Comparison of ENCODE assay signal across 8 mouse cellular contexts in genomic region chr12:110738158-110738921, GRCm38 (mm10). TPM values are rescaled to one million over a fixed set of nuclear protein-coding genes. Genes with fewer than 3 reads are reported as not detected.
DNase-seq lines count a peak whose midpoint lies in the region; ATAC-seq lines count a peak whose summit lies in the region.

No protein-coding gene starts in this region.

- peak overlapping the region; percentile 91 for H3K9ac ChIP-seq in heart, embryonic 12.5 days
- H3K9ac ChIP-seq in kidney, embryonic 15.5 days: peak overlapping the region; percentile 97

- DNase-seq in cerebellum, adult 11 months: peak; percentile 30
- DNase-seq in cerebellum, adult 9-11 months: no peak
- DNase-seq in urinary bladder, postnatal 10 days (ENCODE audit: low spot score): peak; percentile 11
- no peak for DNase-seq in urinary bladder, adult 2 months (ENCODE audit: low spot score)
- peak; percentile 31 for DNase-seq in lung, postnatal 14 days
- peak; percentile 57 to 67 for DNase-seq in spleen, postnatal 10 days (ENCODE audit: low spot score in 2 of 2)

- peak; percentile 66 for ATAC-seq in heart, embryonic 12.5 days (ENCODE audit: insufficient number of reproducible peaks, low FRiP score)
- ATAC-seq in kidney, embryonic 15.5 days (replicated peaks; ENCODE audit: low FRiP score): peak; percentile 76

- peak overlapping the region; percentile 79 for H3K4me2 ChIP-seq in heart, embryonic 12.5 days
- peak overlapping the region; percentile 83 for H3K4me2 ChIP-seq in kidney, embryonic 15.5 days

- H3K36me3 ChIP-seq in heart, embryonic 12.5 days: no peaks in the 10 kb centered on the region
- H3K36me3 ChIP-seq in kidney, embryonic 15.5 days: peaks cover 4% of the 10 kb centered on the region; the same call in 1 of the 2 replicates

- H3K27me3 ChIP-seq in heart, embryonic 12.5 days (replicated peaks): peaks cover 6% of the 10 kb centered on the region; the same call in 1 of the 2 replicates
- H3K27me3 ChIP-seq in kidney, embryonic 15.5 days: no peaks in the 10 kb centered on the region; the same call in 1 of the 2 replicates

- peaks cover 2% of the 10 kb centered on the region; the same call in 1 of the 2 replicates for H3K9me3 ChIP-seq in heart, embryonic 12.5 days (replicated peaks)
- H3K9me3 ChIP-seq in kidney, embryonic 15.5 days (replicated peaks): no peaks in the 10 kb centered on the region

- H3K4me3 ChIP-seq in heart, embryonic 12.5 days: peak overlapping the region; percentile 76
- H3K4me3 ChIP-seq in kidney, embryonic 15.5 days (replicated peaks): peak overlapping the region; percentile 99

- peak overlapping the region; percentile 85 for H3K27ac ChIP-seq in heart, embryonic 12.5 days (ENCODE audit: poor library complexity, severe bottlenecking)
- peak overlapping the region; percentile 92 for H3K27ac ChIP-seq in kidney, embryonic 15.5 days

- H3K4me1 ChIP-seq in heart, embryonic 12.5 days (replicated peaks): peaks cover 8% of the 10 kb centered on the region
- H3K4me1 ChIP-seq in kidney, embryonic 15.5 days: peaks cover 25% of the 10 kb centered on the region

- WGBS in heart, embryonic 12.5 days: 1% methylated on average over 71 of the region's 72 CpGs
- under 1% methylated on average over 71 of the region's 72 CpGs for WGBS in kidney, embryonic 15.5 days

RNA-seq across cellular contexts. Expression of gene Wdr20, which starts 0.6 kb away (rescaled TPM):
- 26.5 and 31.2 TPM in 2 replicates for polyA plus RNA-seq in urinary bladder, adult 2 months (2012; rRNA removed)
- 16.4 and 16.8 TPM in 2 replicates for polyA plus RNA-seq in heart, embryonic 12.5 days (2016; fragmentation: Nextera tagmentation; extraction: Ambion mirVana)
- 23.8 and 24.4 TPM in 2 replicates for polyA plus RNA-seq in kidney, embryonic 15.5 days (2015; fragmentation: Nextera tagmentation; extraction: Ambion mirVana)

RNA-seq across cellular contexts. Expression of gene Hsp90aa1, which starts 35.8 kb away (rescaled TPM):
- 104 and 117 TPM in 2 replicates for polyA plus RNA-seq in urinary bladder, adult 2 months (2012; rRNA removed)
- 648 and 662 TPM in 2 replicates for polyA plus RNA-seq in heart, embryonic 12.5 days (2016; fragmentation: Nextera tagmentation; extraction: Ambion mirVana)
- 994 and 1,027 TPM in 2 replicates for polyA plus RNA-seq in kidney, embryonic 15.5 days (2015; fragmentation: Nextera tagmentation; extraction: Ambion mirVana)

RNA-seq across cellular contexts. Expression of gene 1700001K19Rik, which starts 55.9 kb away (rescaled TPM):
- polyA plus RNA-seq in urinary bladder, adult 2 months (2012; rRNA removed): not detected in 2 replicates
- polyA plus RNA-seq in heart, embryonic 12.5 days (2016; fragmentation: Nextera tagmentation; extraction: Ambion mirVana): not detected in 2 replicates
- polyA plus RNA-seq in kidney, embryonic 15.5 days (2015; fragmentation: Nextera tagmentation; extraction: Ambion mirVana): 0.27 TPM in 1 of 2 replicates, not detected in the other

Comparison
In these comparisons a context has a peak if more than half of its experiments do, and no peak if none do; other contexts are left out.
1. DNase-seq: peak in cerebellum, adult 11 months (single experiment), urinary bladder, postnatal 10 days (single experiment), lung, postnatal 14 days (single experiment) and spleen, postnatal 10 days (2 of 2); none in cerebellum, adult 9-11 months (single experiment) and urinary bladder, adult 2 months (single experiment).